Mouse (Mus musculus): ENCODE measurements around the gene Gm20826. TPM values are rescaled to one million over a fixed set of nuclear protein-coding genes. Genes with fewer than 3 reads are reported as not detected.
"Not testable (repeated sequence)": the region's sequence is repeated elsewhere in the genome, so short reads cannot be mapped to it uniquely, and the experiment has no call there.

The Gm20826 gene
- 0.43 TPM in 1 of 3 replicates, not detected in the others for total RNA-seq (2017)

- ATAC-seq (replicated peaks; ENCODE audit: insufficient number of reproducible peaks, low FRiP score, low TSS enrichment, poor library complexity, severe bottlenecking), result not testable (repeated sequence)
These were observed at the start of gene Gm20826 for GRCm38 (mm10) chrY:7638389-7638788. Gene Gm20826 (minus strand): TSS chrY:7638489.

Other genes starting within 250 kb of the Gm20826 start
- gene Gm21788, start 233.5 kb downstream of the Gm20826 start, total RNA-seq (2017), result not detected in 3 replicates
- 1.4 TPM in 1 of 3 replicates, not detected in the others for gene Gm28576, start 84.5 kb upstream of the Gm20826 start, total RNA-seq (2017)